Mouse (Mus musculus) lung, adult 2 months (tissue): ENCODE measurements around the gene Alox5ap. TPM values are rescaled to one million over a fixed set of nuclear protein-coding genes. Genes with fewer than 3 reads are reported as not detected.

Experiments
- DNase-seq: peaks from one replicate; pipeline ENCODE4 v3.0.0; 2022
- H3K4me1 ChIP-seq: fragments of 200-500 bp; 2 replicates; pipeline ENCODE4 v1.6.1; 2011; ENCODE audit warnings: low read length; ENCODE audit not compliant: control insufficient read depth, insufficient read depth
- H3K4me3 ChIP-seq: fragments of 200-500 bp; replicated peaks from 2 replicates; pipeline ENCODE3; 2011; ENCODE audit warnings: low read depth, mild to moderate bottlenecking, control low read depth, low read length; ENCODE audit errors: extremely low read depth
- CTCF ChIP-seq: fragments of 200-500 bp; IDR thresholded peaks from 2 replicates; pipeline ENCODE4 v1.5.1; 2011; ENCODE audit warnings: mild to moderate bottlenecking, low read length, control low read depth; ENCODE audit not compliant: insufficient read depth
- POLR2A ChIP-seq: fragments of 200-500 bp; IDR thresholded peaks from 2 replicates; pipeline ENCODE4 v1.6.1; 2011; ENCODE audit warnings: low read depth, mild to moderate bottlenecking, control low read depth, low read length, borderline replicate concordance; ENCODE audit errors: extremely low read depth
- WGBS: fragments of 180-500 bp; shearing (Covaris S2); methylation state at CpG from one replicate; pipeline ENCODE4 v1.1.7; 2018; 5-methylcytosine and 5-hydroxymethylcytosine counted together
- polyA plus RNA-seq: library from polyadenylated mRNA; depleted of rRNA; stranded (reverse); fragments of >200 nt; gene quantifications from 2 replicates; pipeline ENCODE4 v1.2.3, GENCODE M21; 2012

The Alox5ap gene
- polyA plus RNA-seq, 1 experiment: 104 TPM

GRCm38 (mm10) chr5:149275105-149275494, 10.5 kb downstream of the Alox5ap start:
- H3K4me1 ChIP-seq: no peaks in the 10 kb centered on the region
- whole genome bisulfite sequencing: 90% methylated on average over 1 of the region's 1 CpGs
- DNase-seq: no peak
- no peak overlapping the region for H3K4me3 ChIP-seq
- TF ChIP-seq POLR2A (no peak), CTCF (0 out of 2 replicates have a peak, but pooled peaks have one; percentile 20)

DNA sequence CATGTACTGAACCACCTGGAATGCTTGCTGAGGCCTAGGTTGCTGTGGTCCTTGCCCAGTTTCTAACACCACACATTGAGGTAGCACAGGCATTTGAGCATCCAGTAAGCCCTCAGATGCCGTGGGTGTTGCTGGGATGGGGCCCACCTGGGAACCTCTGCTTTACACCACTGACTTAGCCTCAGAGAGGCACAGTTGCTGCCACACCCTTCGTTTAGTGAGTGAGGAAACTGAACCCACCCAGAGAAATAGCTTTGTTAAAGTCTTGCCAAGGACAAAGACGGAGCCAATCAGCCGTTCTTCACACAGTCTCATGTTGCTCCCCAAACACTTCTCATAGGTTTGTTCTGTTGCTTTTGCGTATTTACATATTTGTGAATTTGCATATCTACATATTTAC, 13.0 kb downstream of the Alox5ap start:
- TF ChIP-seq CTCF (no peak), POLR2A (no peak)
- Histone ChIP-seq H3K4me3 (no peak overlapping the region), H3K4me1 (no peaks in the 10 kb centered on the region)
- DNase-seq: no peak
- 75% methylated on average over 5 of the region's 5 CpGs for WGBS

- no peak for DNase-seq
- WGBS: 42% methylated on average over 22 of the region's 22 CpGs
- no peaks in the 10 kb centered on the region for H3K4me1 ChIP-seq
- TF ChIP-seq POLR2A (no peak), CTCF (no peak)
- no peak overlapping the region for H3K4me3 ChIP-seq
Observed at GRCm38 (mm10) chr5:149279273-149279844, 14.8 kb downstream of the Alox5ap start.

DNA sequence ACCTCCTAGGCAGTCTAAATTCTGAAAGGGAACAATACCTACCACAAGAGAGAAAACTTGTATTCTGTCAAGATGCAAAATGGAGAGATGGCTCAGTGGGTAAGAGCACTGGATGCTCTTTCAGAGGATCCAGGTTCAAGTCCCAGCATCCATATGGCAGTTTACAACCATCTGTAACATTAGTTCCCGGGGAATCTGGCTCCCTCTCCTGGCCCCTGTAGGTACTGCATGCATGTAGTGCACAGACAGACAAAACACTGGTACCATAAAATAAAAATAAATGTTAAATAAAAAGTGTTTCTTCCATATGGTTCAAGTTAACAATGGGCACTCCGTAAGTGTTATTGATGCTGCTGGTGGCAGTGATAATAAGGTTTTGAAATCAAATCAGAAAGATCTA, 18.4 kb downstream of the Alox5ap start:
- Histone ChIP-seq H3K4me1 (no peaks in the 10 kb centered on the region), H3K4me3 (no peak overlapping the region)
- DNase-seq: no peak

GRCm38 (mm10) chr5:149283821-149284220, 19.3 kb downstream of the Alox5ap start:
- no peak for TF ChIP-seq CTCF
- TF ChIP-seq POLR2A: no peak
- no peak for DNase-seq
- Histone ChIP-seq H3K4me1 (no peaks in the 10 kb centered on the region), H3K4me3 (no peak overlapping the region)

More for the DNA sequence above, 18.4 kb downstream of the Alox5ap start:
- no peak for TF ChIP-seq POLR2A
- peak; percentile 37; the same call in 1 of the 2 replicates for TF ChIP-seq CTCF
- 90% methylated on average over 2 of the region's 2 CpGs for WGBS

- no peak overlapping the region for H3K4me3 ChIP-seq
- TF ChIP-seq POLR2A (no peak), CTCF (no peak)
- DNase-seq: no peak
- no peaks in the 10 kb centered on the region for H3K4me1 ChIP-seq
- WGBS: 46% methylated on average over 7 of the region's 7 CpGs
Observed at GRCm38 (mm10) chr5:149286021-149286420, 21.5 kb downstream of the Alox5ap start.

DNA sequence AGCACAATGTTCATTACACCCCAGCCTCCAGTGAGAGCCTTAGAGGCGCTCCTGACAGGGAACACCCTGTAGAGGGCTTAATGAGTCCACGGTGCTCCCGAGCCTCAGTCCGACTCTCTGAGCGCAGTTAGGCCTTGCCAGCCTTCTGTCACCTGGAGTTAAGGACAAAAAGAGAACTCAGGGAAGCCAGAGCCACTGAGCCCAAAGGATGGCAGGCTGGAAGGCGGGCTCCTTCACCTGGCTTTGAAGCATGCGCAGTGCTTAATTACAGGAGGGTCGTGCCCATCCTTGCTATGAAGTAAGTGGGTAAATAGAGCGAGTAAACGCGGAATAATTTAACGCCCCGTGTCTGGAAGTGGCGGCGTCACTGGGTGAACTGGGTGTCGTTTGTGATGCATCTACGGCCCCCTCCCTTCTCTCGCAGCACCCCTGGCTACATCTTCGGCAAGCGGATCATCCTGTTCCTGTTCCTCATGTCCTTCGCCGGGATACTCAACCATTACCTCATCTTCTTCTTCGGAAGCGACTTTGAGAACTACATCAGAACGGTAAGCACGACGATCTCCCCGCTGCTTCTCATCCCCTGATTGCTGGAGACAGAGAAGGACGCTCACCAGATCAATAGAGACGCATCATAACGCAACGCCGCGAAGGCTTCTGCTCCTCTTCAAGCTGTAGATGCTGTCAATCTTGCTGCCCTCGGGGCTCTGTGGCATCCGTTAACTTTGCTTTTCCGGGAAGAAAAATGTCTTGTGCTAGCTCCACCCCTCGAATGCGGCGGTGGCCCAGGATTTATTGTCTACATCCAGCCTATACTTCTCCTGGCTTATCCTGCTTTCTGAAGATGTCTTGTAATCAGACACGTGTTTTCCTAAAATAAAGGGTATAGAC, 22.8 kb downstream of the Alox5ap start:
- Histone ChIP-seq H3K4me3 (peak overlapping the region; percentile 36), H3K4me1 (no peaks in the 10 kb centered on the region)
- WGBS: 35% methylated on average over 41 of the region's 41 CpGs
- TF ChIP-seq CTCF (0 out of 2 replicates have a peak, but pooled peaks have one; percentile 15), POLR2A (no peak)
- no peak for DNase-seq

DNA sequence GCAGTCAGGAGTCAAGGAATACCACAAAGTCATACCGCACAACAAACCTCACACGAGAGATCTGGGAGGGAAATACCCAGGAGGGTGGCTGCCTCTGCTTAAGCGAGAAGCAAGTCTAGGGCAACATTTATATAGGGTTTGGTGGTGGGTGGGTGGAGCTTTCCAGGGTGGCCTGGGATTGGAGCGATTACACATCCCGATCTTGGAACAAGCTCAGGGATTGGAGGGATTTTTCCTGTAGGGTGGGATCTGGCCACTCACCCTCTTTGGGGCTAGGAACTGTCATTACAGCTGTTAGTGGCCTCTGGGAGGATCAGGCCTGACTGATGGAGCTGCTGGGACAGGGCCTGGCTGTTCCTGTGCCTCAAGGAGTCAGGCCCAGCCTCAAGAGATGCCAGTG, 26.7 kb downstream of the Alox5ap start:
- Histone ChIP-seq H3K4me1 (no peaks in the 10 kb centered on the region), H3K4me3 (no peak overlapping the region)
- 92% methylated on average over 5 of the region's 5 CpGs for WGBS
- DNase-seq: no peak
- TF ChIP-seq POLR2A: no peak
- TF ChIP-seq CTCF: no peak

- Histone ChIP-seq H3K4me3 (no peak overlapping the region), H3K4me1 (no peaks in the 10 kb centered on the region)
- TF ChIP-seq POLR2A (no peak), CTCF (no peak)
- DNase-seq: no peak
- WGBS: 88% methylated on average over 4 of the region's 4 CpGs
Observed at GRCm38 (mm10) chr5:149293071-149293470, 28.5 kb downstream of the Alox5ap start.
